Mouse (Mus musculus) hindbrain, embryonic 15.5 days (tissue): ENCODE results near the gene Mn1. TPM values are rescaled to one million over a fixed set of nuclear protein-coding genes. Genes with fewer than 3 reads are reported as not detected.

Source experiments
- ATAC-seq: fragments of 200-750 bp; cut with Nextera tagmentation; 2 replicates; pipeline ENCODE4 v1.8.0; 2017; ENCODE audit warnings: low read depth, moderate number of reproducible peaks, moderate TSS enrichment; ENCODE audit not compliant: low FRiP score
- H3K27ac ChIP-seq: fragments of 300-500 bp; sonication (generic); replicated peaks from 2 replicates; pipeline ENCODE4 v1.5.1; 2015; ENCODE audit warnings: mild to moderate bottlenecking, inconsistent platforms
- H3K27me3 ChIP-seq: fragments of 300-500 bp; sonication (generic); 2 replicates; pipeline ENCODE4 v1.6.1; 2015; ENCODE audit warnings: control low read depth, inconsistent platforms
- H3K36me3 ChIP-seq: fragments of 300-500 bp; sonication (generic); 2 replicates; pipeline ENCODE4 v1.6.1; 2015; ENCODE audit warnings: control low read depth, inconsistent platforms
- H3K4me1 ChIP-seq: fragments of 300-500 bp; sonication (generic); replicated peaks from 2 replicates; pipeline ENCODE4 v1.6.1; 2015; ENCODE audit warnings: control low read depth, inconsistent platforms
- H3K4me2 ChIP-seq: fragments of 300-500 bp; sonication (generic); 2 replicates; pipeline ENCODE4 v1.6.1; 2015; ENCODE audit warnings: moderate library complexity, mild to moderate bottlenecking, inconsistent platforms
- H3K4me3 ChIP-seq: fragments of 300-500 bp; sonication (generic); 2 replicates; pipeline ENCODE4 v1.5.1; 2015; ENCODE audit warnings: mild to moderate bottlenecking, inconsistent platforms
- H3K9ac ChIP-seq: fragments of 300-500 bp; sonication (generic); 2 replicates; pipeline ENCODE4 v1.6.1; 2015; ENCODE audit warnings: inconsistent platforms
- H3K9me3 ChIP-seq: fragments of 300-500 bp; sonication (generic); 2 replicates; pipeline ENCODE4 v1.6.1; 2016; ENCODE audit warnings: control low read depth, inconsistent platforms
- WGBS: fragments of 180-500 bp; shearing (Covaris S2); methylation state at CpG from one replicate; pipeline ENCODE4 v1.1.7; 2015; 5-methylcytosine and 5-hydroxymethylcytosine counted together
- polyA plus RNA-seq: library from polyadenylated mRNA; unstranded; fragments of >200 nt; fragmentation: Nextera tagmentation; extraction: Ambion mirVana; gene quantifications from 2 replicates; pipeline ENCODE4 v1.2.1, GENCODE M21; 2015

The Mn1 gene
- polyA plus RNA-seq, 1 experiment from 2014 or later = 38.7 TPM

- Histone ChIP-seq H3K9me3 (no peaks in the 10 kb centered on the region), H3K9ac (no peak overlapping the region), H3K27ac (peak overlapping the region; percentile 58), H3K36me3 (no peaks in the 10 kb centered on the region), H3K4me2 (peak overlapping the region; percentile 45), H3K4me1 (peaks cover 46% of the 10 kb centered on the region), H3K4me3 (0 out of 2 replicates have a peak overlapping the region, but pooled peaks have one; percentile 2), H3K27me3 (no peaks in the 10 kb centered on the region)
- ATAC-seq = 0 out of 2 replicates have a peak, but pooled peaks have one; percentile 2
- 9% methylated on average over 15 of the region's 15 CpGs for WGBS
Measured at GRCm38 (mm10) chr5:111394198-111395053, 22.7 kb upstream of the Mn1 start.

GRCm38 (mm10) chr5:111395771-111396170, 21.4 kb upstream of the Mn1 start:
- H3K27ac ChIP-seq = no peak overlapping the region
- 47% methylated on average over 10 of the region's 10 CpGs for WGBS
- no peak for ATAC-seq

GRCm38 (mm10) chr5:111396199-111396598, 21.0 kb upstream of the Mn1 start:
- 96% methylated on average over 4 of the region's 4 CpGs for WGBS
- H3K27ac ChIP-seq = no peak overlapping the region

More at GRCm38 (mm10) chr5:111395771-111396170, 21.4 kb upstream of the Mn1 start:
- H3K36me3 ChIP-seq = no peaks in the 10 kb centered on the region
- no peak overlapping the region for H3K9ac ChIP-seq
- H3K4me3 ChIP-seq = no peak overlapping the region
- no peaks in the 10 kb centered on the region for H3K9me3 ChIP-seq
- peaks cover 46% of the 10 kb centered on the region for H3K4me1 ChIP-seq
- H3K27me3 ChIP-seq = no peaks in the 10 kb centered on the region
- H3K4me2 ChIP-seq = no peak overlapping the region

GRCm38 (mm10) chr5:111398471-111398870, 18.7 kb upstream of the Mn1 start:
- WGBS = 67% methylated on average over 4 of the region's 4 CpGs

More at GRCm38 (mm10) chr5:111396199-111396598, 21.0 kb upstream of the Mn1 start:
- no peaks in the 10 kb centered on the region for H3K36me3 ChIP-seq
- H3K4me1 ChIP-seq = peaks cover 46% of the 10 kb centered on the region
- no peak overlapping the region for H3K9ac ChIP-seq
- no peak overlapping the region for H3K4me2 ChIP-seq
- ATAC-seq = no peak
- H3K4me3 ChIP-seq = no peak overlapping the region
- H3K9me3 ChIP-seq = no peaks in the 10 kb centered on the region
- H3K27me3 ChIP-seq = no peaks in the 10 kb centered on the region

GRCm38 (mm10) chr5:111399271-111399670, 17.9 kb upstream of the Mn1 start:
- H3K4me3 ChIP-seq = no peak overlapping the region
- WGBS = 75% methylated on average over 4 of the region's 4 CpGs
- no peaks in the 10 kb centered on the region for H3K9me3 ChIP-seq
- no peak overlapping the region for H3K4me2 ChIP-seq
- H3K4me1 ChIP-seq = peaks cover 28% of the 10 kb centered on the region
- H3K9ac ChIP-seq = no peak overlapping the region
- H3K27me3 ChIP-seq = no peaks in the 10 kb centered on the region
- H3K27ac ChIP-seq = no peak overlapping the region
- no peaks in the 10 kb centered on the region for H3K36me3 ChIP-seq
- no peak for ATAC-seq

More at GRCm38 (mm10) chr5:111398471-111398870, 18.7 kb upstream of the Mn1 start:
- Histone ChIP-seq H3K27me3 (no peaks in the 10 kb centered on the region), H3K4me2 (no peak overlapping the region), H3K36me3 (no peaks in the 10 kb centered on the region), H3K4me1 (peaks cover 36% of the 10 kb centered on the region), H3K9me3 (no peaks in the 10 kb centered on the region), H3K27ac (no peak overlapping the region), H3K9ac (no peak overlapping the region), H3K4me3 (no peak overlapping the region)
- no peak for ATAC-seq

- WGBS = 66% methylated on average over 19 of the region's 19 CpGs
- no peak for ATAC-seq
Measured at GRCm38 (mm10) chr5:111401879-111402650, 15.1 kb upstream of the Mn1 start.

GRCm38 (mm10) chr5:111402651-111402996, 14.5 kb upstream of the Mn1 start:
- H3K4me1 ChIP-seq = 0 out of 2 replicates have a peak, but pooled peaks cover 5% of the 10 kb centered on the region
- no peaks in the 10 kb centered on the region for H3K27me3 ChIP-seq
- H3K4me2 ChIP-seq = no peak overlapping the region
- no peaks in the 10 kb centered on the region for H3K36me3 ChIP-seq
- 92% methylated on average over 6 of the region's 6 CpGs for WGBS
- no peak overlapping the region for H3K4me3 ChIP-seq
- H3K9ac ChIP-seq = no peak overlapping the region
- ATAC-seq = no peak
- H3K9me3 ChIP-seq = no peaks in the 10 kb centered on the region
- no peak overlapping the region for H3K27ac ChIP-seq

More at GRCm38 (mm10) chr5:111401879-111402650, 15.1 kb upstream of the Mn1 start:
- Histone ChIP-seq H3K27ac (no peak overlapping the region), H3K9me3 (no peaks in the 10 kb centered on the region), H3K36me3 (no peaks in the 10 kb centered on the region), H3K4me1 (0 out of 2 replicates have a peak, but pooled peaks cover 5% of the 10 kb centered on the region), H3K9ac (no peak overlapping the region), H3K4me3 (no peak overlapping the region), H3K27me3 (no peaks in the 10 kb centered on the region), H3K4me2 (no peak overlapping the region)

GRCm38 (mm10) chr5:111404721-111405120, 12.4 kb upstream of the Mn1 start:
- H3K36me3 ChIP-seq = no peaks in the 10 kb centered on the region
- no peak overlapping the region for H3K4me3 ChIP-seq
- H3K27ac ChIP-seq = no peak overlapping the region
- H3K27me3 ChIP-seq = no peaks in the 10 kb centered on the region
- ATAC-seq = no peak
- H3K9ac ChIP-seq = no peak overlapping the region
- H3K4me1 ChIP-seq = peaks cover 10% of the 10 kb centered on the region
- no peak overlapping the region for H3K4me2 ChIP-seq
- H3K9me3 ChIP-seq = no peaks in the 10 kb centered on the region
- WGBS = 83% methylated on average over 6 of the region's 6 CpGs

- peak; percentile 38; the same call in 1 of the 2 replicates for ATAC-seq
- Histone ChIP-seq H3K4me1 (peaks cover 17% of the 10 kb centered on the region), H3K9ac (no peak overlapping the region), H3K9me3 (no peaks in the 10 kb centered on the region), H3K4me3 (no peak overlapping the region), H3K4me2 (0 out of 2 replicates have a peak overlapping the region, but pooled peaks have one; percentile 14), H3K27me3 (no peaks in the 10 kb centered on the region), H3K36me3 (no peaks in the 10 kb centered on the region), H3K27ac (0 out of 2 replicates have a peak overlapping the region, but pooled peaks have one; percentile 19)
- WGBS = 22% methylated on average over 14 of the region's 14 CpGs
Measured at GRCm38 (mm10) chr5:111408470-111409105, 8.6 kb upstream of the Mn1 start.

GRCm38 (mm10) chr5:111409412-111410044, 7.6 kb upstream of the Mn1 start:
- no peak overlapping the region for H3K4me2 ChIP-seq
- H3K27me3 ChIP-seq = no peaks in the 10 kb centered on the region
- H3K27ac ChIP-seq = no peak overlapping the region
- H3K4me3 ChIP-seq = no peak overlapping the region
- H3K9ac ChIP-seq = no peak overlapping the region
- no peak for ATAC-seq
- H3K36me3 ChIP-seq = no peaks in the 10 kb centered on the region
- 31% methylated on average over 1 of the region's 1 CpGs for WGBS
- H3K4me1 ChIP-seq = peaks cover 25% of the 10 kb centered on the region
- H3K9me3 ChIP-seq = no peaks in the 10 kb centered on the region

- H3K4me1 ChIP-seq = peaks cover 36% of the 10 kb centered on the region
- WGBS = 93% methylated on average over 3 of the region's 3 CpGs
- no peak overlapping the region for H3K4me2 ChIP-seq
- H3K4me3 ChIP-seq = no peak overlapping the region
- H3K27me3 ChIP-seq = no peaks in the 10 kb centered on the region
- no peak overlapping the region for H3K27ac ChIP-seq
- no peaks in the 10 kb centered on the region for H3K9me3 ChIP-seq
- no peak for ATAC-seq
- H3K36me3 ChIP-seq = no peaks in the 10 kb centered on the region
- no peak overlapping the region for H3K9ac ChIP-seq
Measured at GRCm38 (mm10) chr5:111410665-111411064, 6.5 kb upstream of the Mn1 start.
